Mouse (Mus musculus): ENCODE measurements around the gene Tmem50b. TPM values are rescaled to one million over a fixed set of nuclear protein-coding genes. Genes with fewer than 3 reads are reported as not detected.

Tmem50b gene
- polyA plus RNA-seq, 1 experiment from 2014 or later: 118 TPM

- ATAC-seq (ENCODE audit: low read depth): no peak
- Histone ChIP-seq H3K4me1 (ENCODE audit: control insufficient read depth, insufficient read depth, low read length) (no peaks in the 10 kb centered on the region), H3K9ac (replicated peaks; ENCODE audit: low read depth, low read length) (no peak overlapping the region), H3K9me3 (ENCODE audit: control insufficient read depth, low read length) (no peaks in the 10 kb centered on the region), H3K4me2 (ENCODE audit: low read depth, low read length) (no peak overlapping the region), H3K36me3 (ENCODE audit: control insufficient read depth, insufficient read depth, low read length) (peaks cover 52% of the 10 kb centered on the region), H3K27ac (ENCODE audit: low read depth, low read length) (no peak overlapping the region), H3K4me3 (ENCODE audit: low read depth, low read length) (no peak overlapping the region), H3K27me3 (ENCODE audit: control insufficient read depth, insufficient read depth, low read length) (no peaks in the 10 kb centered on the region)
- 95% methylated on average over 7 of the region's 7 CpGs for WGBS
These were observed 35.3 kb upstream of the Tmem50b start for GRCm38 (mm10) chr16:91632940-91633339.

DNA sequence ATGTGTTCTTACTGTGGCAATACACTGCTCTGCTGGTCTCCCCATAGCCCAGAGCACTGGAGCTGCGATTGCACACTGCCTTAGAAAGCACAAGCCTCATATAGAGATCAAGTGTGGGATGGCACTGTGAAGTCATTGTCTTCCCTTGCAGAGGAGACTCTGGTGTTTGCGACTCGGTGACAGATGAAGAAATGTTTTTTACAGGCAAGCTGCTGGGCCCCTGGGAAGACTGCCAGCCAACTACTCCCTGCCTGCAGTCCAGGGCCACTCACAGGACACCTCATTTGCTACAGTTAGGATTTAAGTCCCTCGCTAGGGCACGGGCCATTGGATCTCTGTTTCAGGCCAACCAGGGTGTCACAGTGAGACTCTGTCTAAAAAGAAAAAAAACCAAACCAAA lies 34.8 kb upstream of the Tmem50b start:
- no peak overlapping the region for H3K4me3 ChIP-seq (ENCODE audit: low read depth, low read length)
- no peaks in the 10 kb centered on the region for H3K9me3 ChIP-seq (ENCODE audit: control insufficient read depth, low read length)
- WGBS: 71% methylated on average over 5 of the region's 5 CpGs
- peaks cover 47% of the 10 kb centered on the region for H3K36me3 ChIP-seq (ENCODE audit: control insufficient read depth, insufficient read depth, low read length)
- H3K9ac ChIP-seq (replicated peaks; ENCODE audit: low read depth, low read length): no peak overlapping the region
- no peaks in the 10 kb centered on the region for H3K4me1 ChIP-seq (ENCODE audit: control insufficient read depth, insufficient read depth, low read length)
- H3K27ac ChIP-seq (ENCODE audit: low read depth, low read length): no peak overlapping the region
- no peak overlapping the region for H3K4me2 ChIP-seq (ENCODE audit: low read depth, low read length)
- H3K27me3 ChIP-seq (ENCODE audit: control insufficient read depth, insufficient read depth, low read length): no peaks in the 10 kb centered on the region
- no peak for ATAC-seq (ENCODE audit: low read depth)

DNA sequence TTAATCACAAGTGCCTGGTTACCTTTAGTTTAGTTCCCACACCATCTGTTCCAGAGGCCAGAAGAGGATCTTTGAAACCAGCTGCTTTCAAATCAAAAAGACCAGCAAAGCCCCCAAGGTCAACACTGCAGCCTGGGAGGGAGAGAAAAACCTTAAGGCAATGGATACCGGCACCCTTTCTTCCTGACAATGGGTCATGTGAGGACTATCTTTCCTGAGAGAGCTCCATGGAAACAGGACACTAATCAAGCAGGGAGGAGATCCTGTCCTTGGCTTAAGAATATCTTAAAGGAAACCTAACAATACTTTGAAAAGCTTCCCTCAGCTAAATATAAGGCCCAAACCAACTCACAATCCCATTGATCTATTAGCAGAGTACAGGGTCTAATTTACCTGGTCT lies 33.0 kb upstream of the Tmem50b start:
- Histone ChIP-seq H3K9ac (replicated peaks; ENCODE audit: low read depth, low read length) (no peak overlapping the region), H3K4me3 (ENCODE audit: low read depth, low read length) (no peak overlapping the region), H3K27ac (ENCODE audit: low read depth, low read length) (no peak overlapping the region), H3K36me3 (ENCODE audit: control insufficient read depth, insufficient read depth, low read length) (peaks cover 34% of the 10 kb centered on the region), H3K27me3 (ENCODE audit: control insufficient read depth, insufficient read depth, low read length) (no peaks in the 10 kb centered on the region), H3K9me3 (ENCODE audit: control insufficient read depth, low read length) (no peaks in the 10 kb centered on the region), H3K4me2 (ENCODE audit: low read depth, low read length) (no peak overlapping the region), H3K4me1 (ENCODE audit: control insufficient read depth, insufficient read depth, low read length) (no peaks in the 10 kb centered on the region)
- WGBS: 48% methylated on average over 1 of the region's 1 CpGs
- ATAC-seq (ENCODE audit: low read depth): no peak

GRCm38 (mm10) chr16:91629749-91630148 lies 32.1 kb upstream of the Tmem50b start:
- Histone ChIP-seq H3K4me1 (ENCODE audit: control insufficient read depth, insufficient read depth, low read length) (no peaks in the 10 kb centered on the region), H3K27me3 (ENCODE audit: control insufficient read depth, insufficient read depth, low read length) (no peaks in the 10 kb centered on the region), H3K4me2 (ENCODE audit: low read depth, low read length) (no peak overlapping the region), H3K9ac (replicated peaks; ENCODE audit: low read depth, low read length) (no peak overlapping the region), H3K36me3 (ENCODE audit: control insufficient read depth, insufficient read depth, low read length) (peaks cover 28% of the 10 kb centered on the region), H3K9me3 (ENCODE audit: control insufficient read depth, low read length) (no peaks in the 10 kb centered on the region), H3K27ac (ENCODE audit: low read depth, low read length) (no peak overlapping the region), H3K4me3 (ENCODE audit: low read depth, low read length) (no peak overlapping the region)
- WGBS: 85% methylated on average over 4 of the region's 4 CpGs
- ATAC-seq (ENCODE audit: low read depth): no peak

GRCm38 (mm10) chr16:91628673-91629072 lies 31.1 kb upstream of the Tmem50b start:
- WGBS: 92% methylated on average over 3 of the region's 3 CpGs
- Histone ChIP-seq H3K9me3 (ENCODE audit: control insufficient read depth, low read length) (no peaks in the 10 kb centered on the region), H3K4me1 (ENCODE audit: control insufficient read depth, insufficient read depth, low read length) (no peaks in the 10 kb centered on the region), H3K36me3 (ENCODE audit: control insufficient read depth, insufficient read depth, low read length) (peaks cover 26% of the 10 kb centered on the region), H3K4me3 (ENCODE audit: low read depth, low read length) (no peak overlapping the region), H3K9ac (replicated peaks; ENCODE audit: low read depth, low read length) (no peak overlapping the region), H3K27me3 (ENCODE audit: control insufficient read depth, insufficient read depth, low read length) (no peaks in the 10 kb centered on the region), H3K4me2 (ENCODE audit: low read depth, low read length) (no peak overlapping the region), H3K27ac (ENCODE audit: low read depth, low read length) (no peak overlapping the region)
- ATAC-seq (ENCODE audit: low read depth): no peak

- Histone ChIP-seq H3K27ac (ENCODE audit: low read depth, low read length) (no peak overlapping the region), H3K36me3 (ENCODE audit: control insufficient read depth, insufficient read depth, low read length) (peaks cover 24% of the 10 kb centered on the region), H3K4me1 (ENCODE audit: control insufficient read depth, insufficient read depth, low read length) (no peaks in the 10 kb centered on the region), H3K4me3 (ENCODE audit: low read depth, low read length) (no peak overlapping the region), H3K4me2 (ENCODE audit: low read depth, low read length) (no peak overlapping the region), H3K9me3 (ENCODE audit: control insufficient read depth, low read length) (no peaks in the 10 kb centered on the region), H3K27me3 (ENCODE audit: control insufficient read depth, insufficient read depth, low read length) (no peaks in the 10 kb centered on the region), H3K9ac (replicated peaks; ENCODE audit: low read depth, low read length) (no peak overlapping the region)
- ATAC-seq (ENCODE audit: low read depth): no peak
- 92% methylated on average over 7 of the region's 7 CpGs for WGBS
These were observed 30.2 kb upstream of the Tmem50b start for GRCm38 (mm10) chr16:91627831-91628230.

- H3K9me3 ChIP-seq (ENCODE audit: control insufficient read depth, low read length): no peaks in the 10 kb centered on the region
- no peak overlapping the region for H3K27ac ChIP-seq (ENCODE audit: low read depth, low read length)
- peaks cover 25% of the 10 kb centered on the region for H3K36me3 ChIP-seq (ENCODE audit: control insufficient read depth, insufficient read depth, low read length)
- H3K4me1 ChIP-seq (ENCODE audit: control insufficient read depth, insufficient read depth, low read length): peaks cover 4% of the 10 kb centered on the region; the same call in 1 of the 2 replicates
- H3K27me3 ChIP-seq (ENCODE audit: control insufficient read depth, insufficient read depth, low read length): no peaks in the 10 kb centered on the region
- no peak for ATAC-seq (ENCODE audit: low read depth)
- H3K4me3 ChIP-seq (ENCODE audit: low read depth, low read length): no peak overlapping the region
- 93% methylated on average over 9 of the region's 9 CpGs for WGBS
- H3K9ac ChIP-seq (replicated peaks; ENCODE audit: low read depth, low read length): no peak overlapping the region
- H3K4me2 ChIP-seq (ENCODE audit: low read depth, low read length): no peak overlapping the region
These were observed 25.5 kb upstream of the Tmem50b start for GRCm38 (mm10) chr16:91623074-91623473.

- Histone ChIP-seq H3K4me2 (ENCODE audit: low read depth, low read length) (no peak overlapping the region), H3K36me3 (ENCODE audit: control insufficient read depth, insufficient read depth, low read length) (peaks cover 22% of the 10 kb centered on the region; the same call in 1 of the 2 replicates), H3K4me1 (ENCODE audit: control insufficient read depth, insufficient read depth, low read length) (peaks cover 6% of the 10 kb centered on the region; the same call in 1 of the 2 replicates), H3K9me3 (ENCODE audit: control insufficient read depth, low read length) (no peaks in the 10 kb centered on the region), H3K9ac (replicated peaks; ENCODE audit: low read depth, low read length) (no peak overlapping the region), H3K27me3 (ENCODE audit: control insufficient read depth, insufficient read depth, low read length) (no peaks in the 10 kb centered on the region), H3K4me3 (ENCODE audit: low read depth, low read length) (no peak overlapping the region), H3K27ac (ENCODE audit: low read depth, low read length) (no peak overlapping the region)
- WGBS: 94% methylated on average over 11 of the region's 11 CpGs
- ATAC-seq (ENCODE audit: low read depth): no peak
These were observed 23.4 kb upstream of the Tmem50b start for GRCm38 (mm10) chr16:91620991-91621390.

GRCm38 (mm10) chr16:91620185-91620584 lies 22.6 kb upstream of the Tmem50b start:
- no peak overlapping the region for H3K27ac ChIP-seq (ENCODE audit: low read depth, low read length)
- ATAC-seq (ENCODE audit: low read depth): no peak
- H3K27me3 ChIP-seq (ENCODE audit: control insufficient read depth, insufficient read depth, low read length): no peaks in the 10 kb centered on the region
- no peaks in the 10 kb centered on the region for H3K9me3 ChIP-seq (ENCODE audit: control insufficient read depth, low read length)
- H3K4me2 ChIP-seq (ENCODE audit: low read depth, low read length): no peak overlapping the region
- no peak overlapping the region for H3K4me3 ChIP-seq (ENCODE audit: low read depth, low read length)
- H3K9ac ChIP-seq (replicated peaks; ENCODE audit: low read depth, low read length): no peak overlapping the region
- H3K4me1 ChIP-seq (ENCODE audit: control insufficient read depth, insufficient read depth, low read length): peaks cover 6% of the 10 kb centered on the region; the same call in 1 of the 2 replicates
- peaks cover 22% of the 10 kb centered on the region; the same call in 1 of the 2 replicates for H3K36me3 ChIP-seq (ENCODE audit: control insufficient read depth, insufficient read depth, low read length)
- WGBS: 91% methylated on average over 5 of the region's 5 CpGs
